Mouse (Mus musculus): ENCODE results near the gene Cinp.
"Not testable (repeated sequence)": the region's sequence is repeated elsewhere in the genome, so short reads cannot be mapped to it uniquely, and the experiment has no call there.

Cinp gene

GRCm38 (mm10) chr12:110858681-110859080 is 30.3 kb downstream of the Cinp start:
- not testable (repeated sequence) for DNase-seq

- no peak for DNase-seq
Measured at GRCm38 (mm10) chr12:110857196-110857595, 31.7 kb downstream of the Cinp start.

- DNase-seq = no peak
Measured at GRCm38 (mm10) chr12:110854786-110855737, 33.9 kb downstream of the Cinp start.

- DNase-seq = no peak
Measured at GRCm38 (mm10) chr12:110851923-110852322, 37.0 kb downstream of the Cinp start.

GRCm38 (mm10) chr12:110851414-110851813 is 37.5 kb downstream of the Cinp start:
- DNase-seq = no peak

GRCm38 (mm10) chr12:110850929-110851256 is 38.1 kb downstream of the Cinp start:
- DNase-seq = no peak

GRCm38 (mm10) chr12:110850010-110850928 is 38.7 kb downstream of the Cinp start, which contains the start of gene Zfp839:
Gene Zfp839 (plus strand): TSS chr12:110850253.
- peak; percentile 87 for DNase-seq

GRCm38 (mm10) chr12:110846191-110846765 is 42.7 kb downstream of the Cinp start:
- DNase-seq = no peak

- DNase-seq = peak; percentile 63
Measured at GRCm38 (mm10) chr12:110845131-110845880, 43.6 kb downstream of the Cinp start.

GRCm38 (mm10) chr12:110844227-110845130 is 44.5 kb downstream of the Cinp start:
- DNase-seq = no peak

- peak; percentile 79 for DNase-seq
Measured at GRCm38 (mm10) chr12:110843194-110844048, 45.5 kb downstream of the Cinp start.

- no peak for DNase-seq
Measured at GRCm38 (mm10) chr12:110841731-110842493, 47.0 kb downstream of the Cinp start.

- DNase-seq = peak; percentile 97
Measured at GRCm38 (mm10) chr12:110840348-110841198, 48.4 kb downstream of the Cinp start, which contains the start of gene Mok. Gene Mok (minus strand): TSS chr12:110840939.

- DNase-seq = no peak
Measured at GRCm38 (mm10) chr12:110837850-110838249, 51.1 kb downstream of the Cinp start.

GRCm38 (mm10) chr12:110837192-110837841 is 51.6 kb downstream of the Cinp start:
- no peak for DNase-seq

GRCm38 (mm10) chr12:110836729-110837128 is 52.2 kb downstream of the Cinp start:
- no peak for DNase-seq

GRCm38 (mm10) chr12:110835182-110835581 is 53.8 kb downstream of the Cinp start:
- DNase-seq = no peak
